Mouse (Mus musculus) neural tube, embryonic 14.5 days (tissue): ENCODE data around the gene Themis2. TPM values are rescaled to one million over a fixed set of nuclear protein-coding genes. Genes with fewer than 3 reads are reported as not detected.

Experiments
- ATAC-seq: fragments of 200-750 bp; cut with Nextera tagmentation; 2 replicates; pipeline ENCODE4 v1.8.0; 2017; ENCODE audit warnings: low read depth, mild to moderate bottlenecking, moderate TSS enrichment, moderate library complexity
- H3K27ac ChIP-seq: fragments of 300-500 bp; sonication (generic); 2 replicates; pipeline ENCODE4 v1.5.1; 2014; ENCODE audit warnings: low read depth, mild to moderate bottlenecking, control low read depth, low read length, moderate library complexity, mixed read lengths
- H3K27me3 ChIP-seq: fragments of 300-500 bp; sonication (generic); 2 replicates; pipeline ENCODE4 v1.6.1; 2014; ENCODE audit warnings: low read length; ENCODE audit not compliant: control insufficient read depth, insufficient read depth
- H3K36me3 ChIP-seq: fragments of 300-500 bp; sonication (generic); 2 replicates; pipeline ENCODE4 v1.6.1; 2014; ENCODE audit warnings: low read length, mixed read lengths; ENCODE audit not compliant: control insufficient read depth, insufficient read depth
- H3K4me1 ChIP-seq: fragments of 300-500 bp; sonication (generic); 2 replicates; pipeline ENCODE4 v1.6.1; 2014; ENCODE audit warnings: low read length; ENCODE audit not compliant: control insufficient read depth, insufficient read depth
- H3K4me2 ChIP-seq: fragments of 300-500 bp; sonication (generic); 2 replicates; pipeline ENCODE4 v1.6.1; 2014; ENCODE audit warnings: mild to moderate bottlenecking, low read depth, low read length, control low read depth
- H3K4me3 ChIP-seq: fragments of 300-500 bp; sonication (generic); 2 replicates; pipeline ENCODE4 v1.5.1; 2014; ENCODE audit warnings: low read depth, low read length, control low read depth, mixed read lengths
- H3K9ac ChIP-seq: fragments of 300-500 bp; sonication (generic); replicated peaks from 2 replicates; pipeline ENCODE4 v1.6.1; 2014; ENCODE audit warnings: low read depth, mild to moderate bottlenecking, control low read depth, low read length, mixed read lengths
- H3K9me3 ChIP-seq: fragments of 300-500 bp; sonication (generic); 2 replicates; pipeline ENCODE4 v1.6.1; 2016; ENCODE audit warnings: low read length; ENCODE audit not compliant: control insufficient read depth
- WGBS: fragments of 180-500 bp; shearing (Covaris S2); extraction: QIAGEN DNeasy Blood & Tissue Kit; methylation state at CpG from one replicate; pipeline ENCODE4 v1.1.7; 2014; 5-methylcytosine and 5-hydroxymethylcytosine counted together
- polyA plus RNA-seq: library from polyadenylated mRNA; unstranded; fragments of >200 nt; fragmentation: Nextera tagmentation; extraction: Ambion mirVana; gene quantifications from 2 replicates; pipeline ENCODE4 v1.2.1, GENCODE M21; 2014

The Themis2 gene
- polyA plus RNA-seq, 1 experiment from 2014 or later: 0.11 TPM

DNA sequence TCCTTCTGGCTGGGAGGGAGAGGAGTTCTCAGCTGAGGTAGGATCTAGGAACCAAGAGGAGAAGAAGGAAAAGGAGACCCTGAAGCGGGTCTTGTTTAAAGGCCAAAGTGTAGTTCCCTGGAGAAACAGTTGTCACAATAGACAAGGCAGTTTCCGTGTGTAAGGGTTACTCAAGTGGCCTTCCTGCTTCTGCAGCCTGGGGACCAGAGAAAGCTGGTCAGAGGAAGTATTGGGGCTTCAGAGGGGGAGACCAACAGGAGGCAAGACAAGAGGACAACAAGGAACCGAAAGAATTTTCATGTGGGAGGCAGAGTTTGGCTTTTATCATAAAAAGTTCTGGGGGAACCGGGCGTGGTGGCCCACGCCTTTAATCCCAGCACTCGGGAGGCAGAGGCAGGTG is 20.2 kb upstream of the Themis2 start:
- 86% methylated on average over 7 of the region's 7 CpGs for WGBS
- ATAC-seq: no peak

DNA sequence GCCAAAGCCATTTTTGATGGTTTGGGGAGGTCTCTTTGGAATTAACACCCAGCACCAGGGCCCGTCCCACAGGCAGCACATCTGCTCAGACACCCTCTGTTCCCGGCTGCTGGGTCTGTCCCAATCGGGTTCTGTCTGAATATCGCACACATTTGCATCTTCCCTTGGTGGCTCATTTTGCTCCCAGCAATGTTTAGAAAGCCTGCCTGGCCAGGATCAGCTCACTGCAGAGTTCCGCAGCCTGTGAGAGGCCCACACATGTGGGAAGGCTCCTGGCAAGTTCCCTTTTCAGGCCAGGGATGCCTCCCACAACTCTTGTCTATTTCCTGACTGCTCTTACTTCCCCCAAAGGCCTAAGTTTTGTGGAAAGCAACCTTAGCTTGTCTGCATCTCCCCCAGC is 13.4 kb upstream of the Themis2 start:
- ATAC-seq: no peak
- H3K4me3 ChIP-seq: no peak overlapping the region
- no peak overlapping the region for H3K27ac ChIP-seq
- 92% methylated on average over 5 of the region's 5 CpGs for WGBS
- no peak overlapping the region for H3K9ac ChIP-seq
- no peak overlapping the region for H3K4me2 ChIP-seq
- H3K9me3 ChIP-seq: no peaks in the 10 kb centered on the region
- H3K36me3 ChIP-seq: no peaks in the 10 kb centered on the region
- H3K4me1 ChIP-seq: no peaks in the 10 kb centered on the region
- H3K27me3 ChIP-seq: no peaks in the 10 kb centered on the region

More for the DNA sequence above, 20.2 kb upstream of the Themis2 start:
- Histone ChIP-seq H3K4me1 (no peaks in the 10 kb centered on the region), H3K4me2 (no peak overlapping the region), H3K27me3 (no peaks in the 10 kb centered on the region), H3K27ac (no peak overlapping the region), H3K36me3 (no peaks in the 10 kb centered on the region), H3K9ac (no peak overlapping the region), H3K9me3 (no peaks in the 10 kb centered on the region; the same call in 1 of the 2 replicates), H3K4me3 (no peak overlapping the region)

DNA sequence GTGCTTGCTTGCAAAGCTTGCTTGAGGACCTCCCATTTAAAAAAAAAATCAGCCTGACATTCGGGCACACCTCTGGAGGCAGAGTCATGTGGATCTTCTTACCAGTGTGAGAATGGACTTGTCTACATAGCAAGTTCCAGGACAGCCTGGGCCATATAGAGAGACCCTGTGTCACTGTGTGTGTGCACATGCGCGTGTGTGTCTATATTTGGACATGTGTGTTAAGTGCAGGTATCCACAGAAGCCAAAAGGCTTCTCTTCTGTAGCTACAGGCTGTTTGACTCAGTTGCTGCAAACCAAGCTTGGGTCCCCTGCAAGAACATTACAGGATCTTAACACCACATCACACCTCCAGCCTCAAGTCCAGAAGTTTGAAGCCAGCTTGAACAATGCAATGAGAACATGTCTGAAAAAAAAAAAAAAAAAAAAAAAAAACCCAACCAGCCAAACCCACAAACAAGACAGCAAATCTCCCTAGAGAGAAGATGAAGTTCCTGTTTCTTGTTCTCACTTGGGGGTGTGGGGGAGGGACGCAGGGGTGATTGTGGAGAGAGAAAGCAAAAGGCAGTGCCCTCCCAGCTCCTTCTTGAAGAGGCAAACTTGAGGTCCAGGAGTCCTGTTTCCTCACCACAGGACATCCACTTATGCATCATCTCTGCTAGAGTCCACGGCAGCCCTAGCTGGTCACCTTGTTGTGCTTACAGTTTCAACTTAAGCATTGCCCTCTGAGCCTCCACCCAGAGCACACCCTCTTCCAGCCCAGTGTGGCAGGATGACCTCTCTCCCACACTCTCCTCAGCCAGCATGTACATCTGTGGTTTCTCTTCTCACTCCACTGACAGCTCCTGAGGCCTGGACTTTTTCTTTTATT is 11.8 kb upstream of the Themis2 start:
- H3K27ac ChIP-seq: no peak overlapping the region
- H3K4me2 ChIP-seq: no peak overlapping the region
- no peaks in the 10 kb centered on the region for H3K27me3 ChIP-seq
- no peaks in the 10 kb centered on the region for H3K4me1 ChIP-seq
- WGBS: 80% methylated on average over 5 of the region's 5 CpGs
- H3K9me3 ChIP-seq: no peaks in the 10 kb centered on the region
- no peak overlapping the region for H3K9ac ChIP-seq
- H3K4me3 ChIP-seq: no peak overlapping the region
- ATAC-seq: no peak
- H3K36me3 ChIP-seq: no peaks in the 10 kb centered on the region

DNA sequence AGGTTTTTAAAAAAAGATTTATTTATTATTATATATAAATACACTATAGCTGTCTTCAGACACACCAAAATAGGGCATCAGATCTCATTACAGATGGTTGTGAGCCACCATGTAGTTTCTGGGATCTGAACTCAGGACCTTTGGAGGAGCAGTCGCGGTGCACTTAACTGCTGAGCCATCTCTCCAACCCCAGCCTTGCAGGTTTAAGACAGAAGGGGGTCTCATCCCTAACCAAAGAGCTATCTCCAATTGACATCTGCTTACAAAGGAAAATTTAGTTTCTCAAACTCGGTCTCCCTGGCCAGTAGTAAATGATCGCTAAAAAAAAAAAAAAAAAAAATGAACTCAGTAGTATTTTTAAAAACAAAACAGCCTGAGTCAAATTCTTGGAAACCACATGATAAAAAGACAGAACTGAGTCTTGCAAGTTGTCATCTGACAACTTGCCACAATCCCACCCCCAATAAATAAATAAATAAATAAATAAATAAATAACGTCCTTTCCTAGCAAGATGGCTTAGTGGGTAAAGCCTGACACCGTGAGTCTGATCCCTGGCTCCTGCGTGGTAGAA is 10.5 kb upstream of the Themis2 start:
- no peaks in the 10 kb centered on the region for H3K36me3 ChIP-seq
- no peak for ATAC-seq

DNA sequence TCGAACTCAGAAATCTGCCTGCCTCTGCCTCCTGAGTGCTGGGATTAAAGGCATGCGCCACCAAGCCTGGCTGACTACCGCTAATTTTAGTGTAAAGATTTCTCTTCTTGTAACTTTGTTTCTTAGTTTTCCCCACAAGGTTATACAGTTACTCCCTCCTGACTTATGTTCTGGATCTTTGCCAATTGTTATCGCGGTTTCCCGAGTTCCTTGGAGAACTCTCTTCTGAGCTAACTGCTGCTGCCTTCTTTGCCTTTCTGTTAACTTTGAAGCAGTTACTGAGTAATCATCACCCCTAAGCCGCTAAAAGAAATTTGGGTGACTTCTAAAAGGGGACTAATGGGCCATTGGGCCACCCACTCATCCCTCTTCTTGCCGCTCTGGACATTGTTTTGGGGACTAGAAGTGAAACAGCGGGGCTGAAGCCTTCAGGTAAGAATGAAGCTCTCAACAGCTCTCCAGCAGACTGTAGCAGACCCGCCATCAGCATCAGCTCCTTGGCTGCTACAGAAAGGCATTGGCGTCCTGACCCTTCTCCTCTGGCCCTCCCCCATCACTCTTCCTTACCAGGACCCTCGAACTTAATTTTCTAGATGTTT is 9.5 kb upstream of the Themis2 start:
- 85% methylated on average over 12 of the region's 12 CpGs for WGBS
- ATAC-seq: no peak
- Histone ChIP-seq H3K27me3 (no peaks in the 10 kb centered on the region), H3K27ac (no peak overlapping the region), H3K4me2 (no peak overlapping the region), H3K4me3 (no peak overlapping the region), H3K9ac (no peak overlapping the region), H3K36me3 (no peaks in the 10 kb centered on the region), H3K4me1 (no peaks in the 10 kb centered on the region), H3K9me3 (no peaks in the 10 kb centered on the region)

More for the DNA sequence above, 10.5 kb upstream of the Themis2 start:
- Histone ChIP-seq H3K27me3 (no peaks in the 10 kb centered on the region), H3K9me3 (no peaks in the 10 kb centered on the region), H3K4me3 (no peak overlapping the region), H3K27ac (no peak overlapping the region), H3K4me1 (no peaks in the 10 kb centered on the region), H3K9ac (no peak overlapping the region), H3K4me2 (no peak overlapping the region)
- WGBS: 91% methylated on average over 7 of the region's 7 CpGs

DNA sequence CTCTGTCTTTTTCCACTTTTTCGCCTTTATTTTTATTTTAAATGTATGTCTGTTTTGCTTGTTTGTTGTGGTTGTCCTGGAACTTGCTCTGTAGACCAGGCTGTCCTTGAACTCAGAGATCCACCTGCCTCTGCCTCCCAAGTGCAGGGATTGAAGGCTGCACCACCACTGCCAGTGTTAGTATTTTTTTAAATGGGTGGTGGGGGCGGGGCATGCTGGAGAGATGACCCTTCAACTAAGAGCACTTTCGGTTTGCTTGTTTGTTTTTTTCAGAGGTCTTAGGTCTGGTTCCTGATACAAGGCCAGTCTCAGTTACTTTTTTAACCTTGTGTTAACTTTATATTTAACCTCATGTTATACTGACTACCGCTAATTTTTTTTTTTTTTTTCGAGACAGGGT is 9.0 kb upstream of the Themis2 start:
- Histone ChIP-seq H3K27ac (no peak overlapping the region), H3K4me2 (no peak overlapping the region), H3K9ac (no peak overlapping the region), H3K4me3 (no peak overlapping the region), H3K36me3 (no peaks in the 10 kb centered on the region), H3K27me3 (no peaks in the 10 kb centered on the region), H3K4me1 (no peaks in the 10 kb centered on the region), H3K9me3 (no peaks in the 10 kb centered on the region)
- no peak for ATAC-seq
- 84% methylated on average over 5 of the region's 5 CpGs for WGBS

DNA sequence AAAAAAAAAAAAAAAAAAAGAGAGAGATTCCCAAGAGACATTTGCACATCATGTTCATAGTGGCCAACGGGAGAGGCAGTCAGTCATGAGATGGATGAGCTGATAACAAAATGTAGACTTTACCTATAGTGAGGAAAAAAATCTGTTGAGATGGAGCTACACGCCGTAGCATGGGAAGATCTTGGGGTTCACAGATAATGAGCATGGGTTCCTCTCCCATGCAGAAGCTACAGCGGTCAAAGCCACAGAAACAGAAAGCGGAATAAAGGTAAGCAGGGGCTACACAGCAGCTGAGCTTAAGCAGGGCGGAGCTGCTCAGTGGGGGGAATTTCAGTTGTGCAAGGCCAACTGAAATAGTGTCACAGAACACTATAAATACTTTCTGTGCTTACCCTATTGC is 8.1 kb upstream of the Themis2 start:
- H3K4me3 ChIP-seq: no peak overlapping the region
- no peaks in the 10 kb centered on the region for H3K27me3 ChIP-seq
- ATAC-seq: no peak
- H3K4me2 ChIP-seq: no peak overlapping the region
- H3K27ac ChIP-seq: no peak overlapping the region
- H3K9me3 ChIP-seq: no peaks in the 10 kb centered on the region
- H3K4me1 ChIP-seq: no peaks in the 10 kb centered on the region
- WGBS: 87% methylated on average over 6 of the region's 6 CpGs
- H3K9ac ChIP-seq: no peak overlapping the region
- H3K36me3 ChIP-seq: no peaks in the 10 kb centered on the region

DNA sequence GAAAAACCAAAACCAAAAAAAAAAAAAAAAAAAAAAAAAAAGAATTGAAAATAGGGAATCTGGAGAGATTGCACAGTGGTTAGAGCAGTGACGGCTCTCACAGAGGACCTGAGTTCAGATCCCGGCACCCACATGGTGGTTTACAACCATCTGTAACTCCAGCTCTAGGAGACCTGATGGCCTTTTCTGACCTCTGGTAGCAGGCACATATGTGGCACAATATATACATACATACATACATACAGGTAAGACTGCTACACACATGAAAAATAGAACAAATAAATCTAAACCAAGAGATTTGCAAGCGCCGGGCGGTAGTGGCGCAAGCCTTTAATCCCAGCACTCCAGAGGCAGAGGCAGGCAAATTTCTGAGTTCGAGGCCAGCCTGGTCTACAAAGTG is 7.7 kb upstream of the Themis2 start:
- Histone ChIP-seq H3K27me3 (no peaks in the 10 kb centered on the region), H3K27ac (no peak overlapping the region), H3K36me3 (no peaks in the 10 kb centered on the region), H3K4me2 (no peak overlapping the region), H3K9ac (no peak overlapping the region), H3K4me3 (no peak overlapping the region), H3K9me3 (no peaks in the 10 kb centered on the region), H3K4me1 (no peaks in the 10 kb centered on the region)
- ATAC-seq: no peak
- 97% methylated on average over 7 of the region's 7 CpGs for WGBS

DNA sequence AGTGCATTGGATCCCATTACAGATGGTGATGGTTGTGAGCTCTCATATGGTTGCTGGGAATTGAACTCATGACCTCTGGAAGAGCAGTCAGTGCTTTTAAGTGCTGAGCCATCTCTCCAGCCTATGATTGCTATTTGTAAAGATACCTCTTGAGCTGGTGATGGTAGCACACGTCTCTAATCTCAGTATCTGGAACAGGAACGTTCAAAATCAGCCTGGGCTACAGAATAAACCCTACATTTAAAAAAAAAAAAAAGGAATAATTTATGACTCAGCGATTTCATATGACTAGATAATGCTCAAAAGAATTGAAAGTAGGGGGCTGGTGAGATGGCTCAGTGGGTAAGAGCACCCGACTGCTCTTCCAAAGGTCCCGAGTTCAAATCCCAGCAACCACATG is 7.0 kb upstream of the Themis2 start:
- Histone ChIP-seq H3K27me3 (no peaks in the 10 kb centered on the region), H3K27ac (no peak overlapping the region), H3K36me3 (no peaks in the 10 kb centered on the region), H3K4me2 (no peak overlapping the region), H3K9ac (no peak overlapping the region), H3K4me3 (no peak overlapping the region), H3K4me1 (no peaks in the 10 kb centered on the region), H3K9me3 (no peaks in the 10 kb centered on the region)
- WGBS: 94% methylated on average over 5 of the region's 5 CpGs
- ATAC-seq: no peak
